Mouse (Mus musculus) thymus, postnatal 10 days (tissue): Measurements from ENCODE around the gene Tmem214.
"Not testable (repeated sequence)": the region's sequence is repeated elsewhere in the genome, so short reads cannot be mapped to it uniquely, and the experiment has no call there.

Source experiments
- DNase-seq, 2 experiments: peaks; one replicate each; pipeline ENCODE4 v3.0.0; 2021; ENCODE audit warnings: low spot score in 2 of 2

Gene Tmem214

GRCm38 (mm10) chr5:30874365-30874764 lies 6.6 kb downstream of the Tmem214 start:
- no peak for DNase-seq

GRCm38 (mm10) chr5:30878616-30879015 lies 10.8 kb downstream of the Tmem214 start:
- no peak for DNase-seq

- DNase-seq = no peak
These were observed 11.6 kb downstream of the Tmem214 start for GRCm38 (mm10) chr5:30879347-30879943.

- DNase-seq = not testable (repeated sequence)
These were observed 14.0 kb downstream of the Tmem214 start for GRCm38 (mm10) chr5:30881839-30882238.

- no peak for DNase-seq
These were observed 18.4 kb downstream of the Tmem214 start for GRCm38 (mm10) chr5:30886209-30886608.

GRCm38 (mm10) chr5:30886731-30887130 lies 18.9 kb downstream of the Tmem214 start:
- DNase-seq = no peak

- DNase-seq = peak; percentile 64 to 79
These were observed 19.5 kb downstream of the Tmem214 start for GRCm38 (mm10) chr5:30887331-30887761.

- peak; percentile 82 to 91 for DNase-seq
These were observed 20.1 kb downstream of the Tmem214 start for GRCm38 (mm10) chr5:30887858-30888336.

- DNase-seq = peak; percentile 93 to 96
These were observed 20.7 kb downstream of the Tmem214 start, which contains the start of gene Agbl5 for GRCm38 (mm10) chr5:30888337-30889087. TSS of gene Agbl5 (plus strand) at chr5:30888694.

- no peak for DNase-seq
These were observed 21.4 kb downstream of the Tmem214 start for GRCm38 (mm10) chr5:30889088-30889754.

- no peak for DNase-seq
These were observed 22.6 kb downstream of the Tmem214 start for GRCm38 (mm10) chr5:30890375-30890774.

GRCm38 (mm10) chr5:30901860-30902259 lies 34.0 kb downstream of the Tmem214 start:
- DNase-seq = no peak

GRCm38 (mm10) chr5:30907413-30908059 lies 39.7 kb downstream of the Tmem214 start, which contains the start of gene Ost4:
TSS of gene Ost4 (minus strand) at chr5:30907788.
- peak; percentile 97 for DNase-seq

GRCm38 (mm10) chr5:30908426-30909299 lies 40.9 kb downstream of the Tmem214 start:
- DNase-seq = no peak

- no peak for DNase-seq
These were observed 41.5 kb downstream of the Tmem214 start for GRCm38 (mm10) chr5:30909300-30909659.

- DNase-seq = no peak
These were observed 42.1 kb downstream of the Tmem214 start for GRCm38 (mm10) chr5:30909863-30910262.

- no peak for DNase-seq
These were observed 42.7 kb downstream of the Tmem214 start for GRCm38 (mm10) chr5:30910481-30910880.

- DNase-seq = no peak
These were observed 44.3 kb downstream of the Tmem214 start for GRCm38 (mm10) chr5:30912156-30912555.

- peak; percentile 39 to 40 for DNase-seq
These were observed 45.4 kb downstream of the Tmem214 start, which contains the start of gene Emilin1 for GRCm38 (mm10) chr5:30913060-30913841. TSS of gene Emilin1 (plus strand) at chr5:30913402.

- no peak for DNase-seq
These were observed 46.4 kb downstream of the Tmem214 start for GRCm38 (mm10) chr5:30914101-30914635.
